Mouse (Mus musculus) skeletal muscle tissue, adult 2 months (tissue): ENCODE results near the gene Gpc5.

Experiments
- DNase-seq: peaks from one replicate; pipeline ENCODE4 v3.0.0-alpha.2; 2012; ENCODE audit warnings: low read depth, low spot score

The Gpc5 gene

DNA sequence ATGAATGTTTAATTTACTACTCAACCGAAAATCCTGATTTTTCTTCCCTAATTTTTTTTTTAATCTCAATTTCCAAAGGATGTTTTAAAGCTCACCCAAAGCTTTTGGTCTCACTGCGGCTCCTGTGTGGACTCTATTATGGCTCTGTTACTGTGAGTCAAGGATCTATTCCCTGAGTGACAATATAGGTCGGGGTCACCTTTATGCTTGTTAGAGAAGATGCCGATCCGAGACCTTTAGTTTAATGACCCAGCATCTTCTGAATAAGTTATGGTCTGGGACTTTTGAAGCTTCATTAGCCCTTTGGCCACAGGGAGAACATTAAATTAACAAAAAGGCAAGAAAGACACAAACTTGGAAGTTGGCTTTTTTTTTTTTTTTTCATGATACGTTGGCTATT is 408.8 kb downstream of the Gpc5 start:
- DNase-seq: no peak

DNA sequence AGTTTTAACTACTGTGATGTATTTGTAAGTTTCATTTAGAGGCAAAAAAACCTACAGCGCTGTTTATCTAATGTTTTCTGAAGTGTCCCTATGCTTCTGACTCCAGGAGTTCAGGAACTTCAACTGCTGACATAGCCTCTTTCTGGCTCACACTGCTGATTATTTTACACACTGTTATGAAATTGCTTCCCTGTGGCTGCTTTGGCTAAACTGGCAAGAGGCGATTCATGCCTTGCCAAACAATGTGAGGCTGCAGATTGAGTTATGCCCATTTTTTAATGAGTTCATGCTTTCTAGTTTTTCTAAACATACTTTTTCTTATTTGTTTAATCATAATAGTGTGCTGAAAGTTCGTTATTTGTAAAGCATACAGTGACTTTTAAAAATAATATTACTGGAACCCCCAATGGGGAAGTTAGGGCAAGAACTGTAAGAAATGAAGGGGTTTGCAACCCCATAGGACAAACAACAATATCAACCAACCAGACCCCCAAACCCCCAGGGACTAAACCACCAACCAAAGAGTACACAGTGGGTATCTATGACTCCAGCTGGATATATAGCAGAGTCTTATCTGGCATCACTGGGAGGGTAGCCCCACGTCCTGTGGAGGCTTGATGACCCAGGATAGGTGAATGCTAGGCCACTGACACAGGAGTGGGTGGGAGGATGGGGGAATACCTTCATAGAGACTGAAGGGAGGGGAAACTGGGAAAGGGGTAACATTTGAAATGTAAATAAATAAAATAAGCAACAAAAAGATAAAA is 454.7 kb downstream of the Gpc5 start:
- DNase-seq: no peak

DNA sequence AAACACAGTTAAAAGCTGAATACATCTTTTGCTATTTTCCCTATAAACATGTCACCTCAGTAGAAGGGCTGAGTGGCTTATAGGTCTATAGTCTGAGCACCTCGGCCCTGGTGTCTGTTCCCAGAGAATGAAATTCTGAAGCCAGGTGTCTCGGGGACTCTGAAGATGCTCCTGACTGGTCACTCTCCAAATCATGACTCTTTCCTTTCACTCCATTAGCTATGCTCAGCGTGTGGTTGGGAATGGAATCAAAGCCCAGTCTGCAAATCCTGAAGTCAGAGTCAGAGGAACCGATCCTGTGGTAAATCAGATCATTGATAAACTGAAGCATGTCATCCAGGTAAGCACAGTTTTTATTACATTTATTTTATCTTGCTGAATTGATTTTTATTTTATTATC is 460.0 kb downstream of the Gpc5 start:
- no peak for DNase-seq

DNA sequence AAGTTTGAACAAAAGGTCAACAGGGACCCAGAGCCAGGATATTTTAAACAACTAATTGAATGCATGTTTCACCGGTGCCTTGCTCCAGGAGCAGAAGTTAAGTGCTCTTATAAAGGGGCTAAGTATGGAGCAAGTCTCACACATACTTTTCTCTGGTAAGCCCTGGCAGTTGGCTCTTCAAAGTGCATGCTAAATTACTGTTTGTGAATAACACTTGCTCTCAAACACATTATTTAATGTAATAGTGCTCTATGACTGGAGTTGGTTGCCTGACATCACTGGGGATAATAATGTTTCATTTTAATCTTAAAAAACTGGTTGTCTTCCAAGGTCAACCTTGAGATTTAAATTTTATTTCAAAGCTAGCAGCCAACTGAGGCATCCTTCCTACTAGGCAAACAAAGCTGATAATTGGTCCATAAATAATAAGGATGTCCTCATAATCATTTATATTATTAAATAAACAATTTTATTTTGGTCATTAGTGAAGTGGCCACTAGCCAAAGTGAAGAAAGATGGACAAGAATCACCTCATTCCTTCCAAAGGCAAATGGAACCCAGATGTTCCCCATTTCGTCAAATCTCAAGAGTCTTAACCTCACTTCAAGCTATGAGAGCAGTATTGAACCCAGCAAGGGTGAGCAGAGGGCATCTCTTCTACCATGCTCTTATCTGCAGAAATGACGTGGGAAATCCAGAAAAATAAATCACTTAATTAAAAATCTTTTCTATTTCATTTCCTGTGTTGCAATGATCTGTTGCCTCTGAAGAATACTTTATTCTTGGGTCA is 488.6 kb downstream of the Gpc5 start:
- DNase-seq: no peak

DNA sequence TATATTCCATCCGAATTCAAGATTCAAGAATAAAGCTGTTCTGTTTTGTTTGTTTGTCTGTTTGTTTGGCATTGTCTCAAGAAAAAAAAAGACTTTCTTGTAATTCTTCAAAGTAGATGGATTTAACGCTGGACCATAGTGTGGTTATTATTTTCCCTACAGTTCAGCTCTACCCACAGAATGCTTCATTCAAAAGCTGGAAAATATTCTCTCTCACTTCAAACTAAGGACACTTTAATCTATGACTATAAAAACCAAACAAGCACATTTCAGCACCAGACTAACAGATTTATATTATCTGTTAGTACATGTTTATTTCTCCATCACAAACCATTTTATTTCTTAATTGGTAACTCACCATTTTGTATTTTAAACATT is 489.2 kb downstream of the Gpc5 start:
- DNase-seq: no peak

DNA sequence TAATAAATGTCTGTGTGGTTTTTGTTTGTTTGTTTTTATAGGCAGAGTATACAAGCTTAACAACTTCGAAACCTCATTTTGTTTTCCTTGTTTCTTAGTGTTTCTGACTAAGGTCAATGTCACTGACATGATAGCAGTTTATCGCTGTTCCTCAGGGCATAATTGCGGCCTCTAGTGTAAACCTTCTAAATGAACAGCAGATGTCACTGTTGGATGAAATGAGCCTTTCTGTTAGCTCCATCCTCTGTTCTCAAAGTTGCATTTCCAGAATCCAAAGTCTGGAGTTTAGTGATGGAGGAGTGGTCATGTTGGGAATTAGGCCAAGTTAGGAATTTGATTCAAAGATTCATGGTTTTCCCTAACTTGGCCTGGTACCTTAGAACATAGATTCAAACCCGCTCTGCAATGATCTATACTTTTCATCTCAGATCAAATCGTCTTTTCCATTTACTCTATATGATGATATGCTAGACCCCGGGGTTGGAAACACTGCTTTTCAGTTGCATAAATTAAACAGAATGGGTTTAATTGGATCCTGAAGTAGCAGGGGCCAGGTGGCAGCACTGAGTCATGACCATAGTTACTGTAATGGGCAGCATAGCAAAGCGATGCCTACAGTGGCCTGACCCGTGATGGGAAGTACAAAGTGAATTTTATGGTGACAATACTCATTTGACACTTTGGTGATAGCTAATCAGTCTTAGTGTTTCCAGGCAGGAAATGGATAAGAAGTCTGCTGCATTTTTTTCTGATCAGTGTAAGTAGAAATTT is 508.4 kb downstream of the Gpc5 start:
- no peak for DNase-seq

DNA sequence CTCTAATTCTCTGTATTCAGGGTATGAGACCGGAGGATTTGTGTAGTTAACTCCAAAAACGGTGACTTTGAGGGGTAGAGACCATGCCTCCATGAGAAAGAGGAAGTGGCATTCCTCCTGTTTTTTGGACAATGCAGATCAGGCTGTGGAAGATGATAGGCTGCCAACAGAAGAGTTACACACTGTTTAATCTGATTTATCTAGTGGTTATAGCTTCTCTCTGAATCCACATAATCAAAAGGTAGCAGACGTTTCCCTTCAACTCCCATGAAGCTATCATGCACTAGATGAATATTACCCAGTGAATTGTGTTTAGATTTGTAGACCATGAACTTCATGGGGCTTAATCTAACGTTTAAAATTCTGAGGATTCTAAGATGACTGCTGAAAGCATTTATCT is 522.1 kb downstream of the Gpc5 start:
- DNase-seq: no peak

DNA sequence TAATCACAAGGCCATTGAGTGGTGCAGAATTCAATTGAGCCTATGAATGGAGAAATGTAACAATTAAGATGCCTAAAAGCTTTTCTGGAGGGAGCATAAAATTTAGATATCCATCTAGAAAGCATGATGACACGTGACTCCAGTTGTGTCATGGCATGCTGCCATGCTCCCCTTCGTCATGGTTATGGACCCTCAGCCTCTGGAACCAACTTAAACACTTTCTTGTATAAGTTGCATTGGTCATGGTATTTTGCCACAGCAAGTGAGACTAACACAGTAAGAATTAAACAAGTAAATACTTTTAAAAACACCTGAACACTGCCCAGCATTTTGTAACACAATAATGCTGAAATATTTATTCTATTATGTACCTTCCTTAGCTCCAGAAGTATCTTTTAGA is 524.3 kb downstream of the Gpc5 start:
- no peak for DNase-seq

DNA sequence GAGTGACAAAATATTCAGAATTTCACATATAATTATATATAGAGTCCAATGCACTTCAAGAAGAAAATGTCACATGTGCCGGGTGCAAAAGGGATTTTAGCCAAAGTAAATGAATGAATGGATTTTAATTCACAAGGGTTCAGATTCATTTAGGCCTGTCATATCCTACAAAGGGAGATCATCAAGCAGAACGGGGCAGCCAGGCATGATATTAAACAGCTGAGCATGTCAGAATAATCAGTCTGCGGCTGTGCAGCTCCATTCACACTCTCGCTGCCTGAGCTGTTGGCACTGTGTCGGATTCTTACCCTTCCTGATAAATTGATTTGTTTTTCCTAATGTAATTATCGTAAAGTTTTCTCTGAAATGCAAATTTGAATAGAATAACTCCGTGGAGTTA is 524.8 kb downstream of the Gpc5 start:
- no peak for DNase-seq

DNA sequence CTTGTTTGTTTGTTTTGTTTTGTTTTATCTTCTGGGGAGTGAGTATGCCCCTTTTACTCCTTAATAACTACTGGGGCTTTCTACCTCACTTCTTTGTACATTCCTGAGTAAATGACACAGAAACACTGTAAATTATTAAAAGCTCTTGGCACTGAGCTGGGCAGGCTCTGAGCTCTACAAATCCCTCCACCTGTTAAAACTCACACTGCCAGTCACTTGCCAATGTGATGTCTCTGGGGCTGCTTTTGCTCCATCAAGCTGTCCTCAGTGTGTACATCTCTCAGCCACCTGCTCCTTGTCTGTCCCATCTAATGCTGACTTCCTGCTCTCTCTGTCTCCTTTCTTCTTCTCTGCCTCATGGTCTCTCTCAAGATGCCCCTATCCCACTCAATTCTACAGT is 528.5 kb downstream of the Gpc5 start:
- no peak for DNase-seq

DNA sequence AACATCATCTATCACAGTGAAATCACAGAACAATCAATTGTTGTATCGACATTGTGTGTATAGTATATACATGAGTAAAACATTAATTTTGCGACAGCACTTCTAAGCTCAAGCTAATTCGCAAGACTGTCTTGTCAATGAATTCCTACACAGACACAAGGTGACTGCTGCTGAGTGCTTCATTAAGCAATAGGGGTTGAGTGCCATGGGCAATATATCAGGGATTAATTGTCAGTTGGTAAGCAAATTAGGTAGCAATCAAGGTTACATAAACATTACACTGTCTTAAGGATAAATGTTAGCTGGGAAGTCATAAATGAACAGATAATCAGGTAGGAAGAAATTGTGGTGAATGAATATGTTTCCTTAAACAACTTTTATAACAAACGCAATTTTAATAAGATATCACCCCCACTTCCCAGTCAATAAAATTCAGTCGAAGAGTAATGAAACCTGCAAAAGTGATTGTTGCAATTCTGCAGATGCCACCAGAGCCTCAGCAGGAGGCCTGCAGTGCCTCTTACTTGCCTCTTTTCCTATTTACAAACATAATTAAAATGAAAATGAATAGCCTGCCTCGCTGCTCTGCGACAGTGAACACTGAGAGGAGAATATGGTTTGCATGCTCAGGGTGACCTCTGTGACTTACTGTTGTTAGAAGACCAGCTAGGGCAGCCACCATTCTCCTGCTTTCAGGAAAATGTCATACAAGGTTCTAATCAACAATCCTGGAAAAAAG is 539.3 kb downstream of the Gpc5 start:
- DNase-seq: no peak

DNA sequence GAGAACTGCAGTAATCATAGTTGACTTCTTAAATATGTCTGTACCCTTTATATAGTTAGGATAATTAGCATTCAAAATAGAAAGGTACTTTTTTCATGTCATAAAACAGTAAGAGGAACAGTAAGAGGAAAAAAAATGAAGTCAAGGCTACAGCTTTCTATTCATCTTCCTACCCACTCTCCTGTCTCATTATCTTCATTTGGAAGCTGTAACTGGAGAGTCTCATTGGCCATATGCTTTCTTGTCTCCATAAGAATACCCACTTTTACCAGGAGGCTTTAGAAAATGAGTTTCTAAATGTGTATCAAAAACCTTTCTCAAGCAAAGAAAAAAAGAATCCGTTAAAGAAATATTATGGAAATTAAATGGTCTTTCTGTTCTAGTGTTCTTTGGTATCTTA is 541.3 kb downstream of the Gpc5 start:
- DNase-seq: no peak

DNA sequence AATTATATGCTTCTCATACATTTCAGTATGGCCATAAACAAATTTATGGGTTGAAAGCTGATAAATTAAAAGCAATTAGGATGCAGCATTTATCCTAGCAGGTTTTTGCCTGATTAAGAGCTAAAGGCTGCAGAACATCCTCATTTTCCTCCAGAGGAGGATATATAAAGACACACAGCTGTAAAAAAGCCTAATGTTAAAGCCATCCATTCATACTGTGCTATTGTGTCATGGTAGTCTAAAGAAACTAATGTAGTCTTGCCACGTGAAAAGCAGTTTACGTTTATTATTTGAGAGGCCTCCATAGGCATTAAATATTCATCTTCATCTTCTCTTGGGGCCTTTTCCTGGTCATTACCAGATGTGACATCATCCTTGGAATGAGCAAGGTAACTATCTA is 587.9 kb downstream of the Gpc5 start:
- DNase-seq: no peak

DNA sequence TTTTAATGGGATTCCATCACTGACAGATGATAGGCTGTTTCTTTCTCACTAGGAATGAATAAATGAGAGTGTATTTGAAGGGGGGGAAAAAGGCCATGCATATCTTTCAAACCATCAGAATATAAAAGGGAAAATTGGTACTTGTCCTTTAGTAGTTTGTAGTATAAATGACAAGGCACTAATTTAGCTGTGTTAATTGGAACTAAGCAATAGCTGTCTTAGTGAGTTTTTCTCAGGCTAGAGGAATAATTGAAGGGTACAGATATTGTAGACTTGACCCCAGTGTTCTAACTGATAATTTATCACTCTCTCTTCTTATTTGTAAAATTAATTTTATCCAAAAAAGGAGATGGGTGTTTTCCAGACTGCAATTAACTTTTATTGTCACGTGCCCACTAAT is 654.0 kb downstream of the Gpc5 start:
- no peak for DNase-seq

DNA sequence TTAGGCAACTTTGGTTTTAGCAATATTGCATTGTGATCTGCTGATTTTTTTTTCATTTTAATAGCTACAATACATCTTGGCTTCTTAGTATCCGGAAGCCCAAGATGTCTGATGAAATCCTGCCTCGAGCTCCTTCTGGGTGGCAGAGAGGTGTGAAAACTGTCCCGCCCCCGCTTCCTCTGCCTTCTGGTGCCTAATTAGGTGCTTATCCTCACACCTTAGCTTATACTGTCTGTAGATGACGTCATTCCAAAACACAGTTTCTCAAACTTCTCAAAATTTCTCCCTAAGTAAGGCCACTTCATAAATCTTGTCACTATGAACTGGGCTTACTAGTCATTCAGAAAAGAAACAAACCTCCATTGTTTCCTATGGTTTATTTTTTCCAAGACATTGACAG is 668.2 kb downstream of the Gpc5 start:
- DNase-seq: no peak

DNA sequence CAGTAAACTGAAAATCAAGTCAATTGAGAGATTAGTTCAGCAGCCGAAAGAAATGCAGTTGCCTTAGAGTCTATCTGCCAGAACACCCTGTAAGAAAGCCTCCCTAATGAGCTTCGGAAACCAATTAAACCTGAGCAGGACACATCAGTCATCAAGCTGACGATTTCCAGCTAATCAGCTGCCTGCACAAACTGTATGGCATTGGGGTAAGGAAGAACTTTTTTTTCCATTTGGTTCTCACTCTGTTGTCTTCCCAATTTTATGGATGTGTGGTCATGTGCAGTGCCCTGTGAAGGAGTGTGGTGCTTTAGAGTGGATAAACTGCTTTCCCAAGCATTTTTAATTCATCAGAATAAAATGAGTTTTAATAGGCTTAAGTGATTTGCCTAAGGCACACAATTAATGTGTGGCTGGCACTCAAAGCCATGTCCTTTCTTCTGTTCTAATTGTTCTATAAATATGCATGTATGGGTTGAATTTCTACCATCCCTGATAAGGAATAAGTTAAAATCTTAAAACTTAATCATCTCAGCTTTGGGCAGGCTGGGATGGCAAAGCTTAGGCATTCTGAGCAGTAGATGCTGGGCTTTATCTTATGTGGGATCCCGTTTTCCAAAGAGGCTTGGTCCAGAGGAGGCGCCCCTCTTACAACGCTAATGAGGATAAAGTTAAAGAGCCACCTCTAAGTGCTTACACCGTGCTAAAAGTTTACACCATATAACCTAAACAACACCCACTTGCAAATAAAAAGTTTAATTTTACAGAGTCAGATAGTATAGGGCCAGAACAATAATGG is 687.6 kb downstream of the Gpc5 start:
- DNase-seq: no peak

DNA sequence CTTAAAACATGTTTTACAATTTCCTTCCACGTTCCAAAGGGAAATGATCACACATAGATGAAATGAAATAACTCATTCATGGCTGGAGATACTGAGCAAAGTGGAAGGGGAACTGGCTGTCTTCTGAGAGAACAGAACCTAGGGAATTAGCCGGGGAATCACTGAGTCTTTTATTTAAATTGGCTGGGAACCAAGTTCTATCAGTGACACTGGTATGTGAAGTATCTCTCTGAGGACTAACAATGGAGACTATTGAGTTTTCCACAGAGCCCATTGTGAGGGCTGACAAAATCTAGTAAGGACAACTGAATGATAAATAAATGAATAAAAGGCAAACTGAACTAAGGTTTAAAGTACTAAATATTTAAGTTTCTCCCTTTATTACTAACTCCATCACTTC is 712.7 kb downstream of the Gpc5 start:
- no peak for DNase-seq

DNA sequence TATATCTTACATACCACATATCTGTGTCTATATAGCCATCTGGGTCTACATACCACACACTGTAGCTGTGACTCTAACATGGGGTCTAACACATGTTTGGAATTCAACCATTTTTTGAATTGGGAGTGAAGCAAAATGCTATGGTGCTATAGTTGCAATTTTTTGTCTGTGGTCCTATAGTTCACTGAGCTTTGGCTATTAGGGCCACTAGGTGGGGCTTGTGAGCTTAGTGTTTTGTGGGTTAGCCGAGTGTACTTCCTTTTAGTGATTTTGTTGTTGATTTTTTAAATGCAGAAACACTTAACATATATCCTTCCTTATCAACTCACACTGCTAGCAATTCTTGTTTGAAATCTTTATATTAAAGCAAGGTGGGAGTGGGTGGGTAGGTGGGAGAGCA is 727.0 kb downstream of the Gpc5 start:
- no peak for DNase-seq

DNA sequence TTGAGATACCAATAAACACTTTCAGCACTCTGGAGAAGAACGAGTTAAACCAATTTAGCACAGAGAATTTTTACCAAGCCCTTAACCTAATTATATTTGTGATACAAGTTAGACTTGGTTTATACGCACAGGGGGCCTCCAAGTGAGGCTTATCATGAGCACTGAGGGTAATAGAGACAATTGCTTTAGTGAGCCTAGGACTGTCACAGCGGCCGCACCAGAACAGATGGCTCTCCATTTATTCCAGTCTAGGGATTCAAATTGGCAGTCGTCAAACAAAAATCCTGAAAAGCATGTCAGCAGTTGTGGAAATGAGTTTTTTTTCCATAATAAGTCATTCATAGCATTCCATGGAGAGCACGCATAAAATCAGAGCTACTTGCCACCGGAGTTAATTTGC is 729.6 kb downstream of the Gpc5 start:
- DNase-seq: no peak

DNA sequence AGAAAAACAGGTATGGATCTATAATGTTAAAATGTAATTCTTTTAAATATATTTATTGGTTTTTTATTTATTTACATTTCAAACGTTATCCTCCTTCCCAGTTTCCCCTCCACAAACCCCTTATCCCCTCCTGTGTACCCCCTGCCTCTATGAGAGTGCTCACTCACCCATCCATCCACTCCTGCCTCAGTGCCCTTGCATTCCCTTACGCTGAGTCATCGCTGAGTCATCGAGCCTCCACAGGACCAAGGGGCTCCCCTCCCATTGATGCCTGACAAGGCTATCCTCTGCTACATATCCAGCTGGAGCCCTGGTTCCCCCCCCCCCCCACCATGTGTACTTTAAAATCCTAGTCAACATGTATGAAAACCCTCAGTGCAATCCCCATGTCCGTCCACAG is 738.5 kb downstream of the Gpc5 start:
- no peak for DNase-seq

DNA sequence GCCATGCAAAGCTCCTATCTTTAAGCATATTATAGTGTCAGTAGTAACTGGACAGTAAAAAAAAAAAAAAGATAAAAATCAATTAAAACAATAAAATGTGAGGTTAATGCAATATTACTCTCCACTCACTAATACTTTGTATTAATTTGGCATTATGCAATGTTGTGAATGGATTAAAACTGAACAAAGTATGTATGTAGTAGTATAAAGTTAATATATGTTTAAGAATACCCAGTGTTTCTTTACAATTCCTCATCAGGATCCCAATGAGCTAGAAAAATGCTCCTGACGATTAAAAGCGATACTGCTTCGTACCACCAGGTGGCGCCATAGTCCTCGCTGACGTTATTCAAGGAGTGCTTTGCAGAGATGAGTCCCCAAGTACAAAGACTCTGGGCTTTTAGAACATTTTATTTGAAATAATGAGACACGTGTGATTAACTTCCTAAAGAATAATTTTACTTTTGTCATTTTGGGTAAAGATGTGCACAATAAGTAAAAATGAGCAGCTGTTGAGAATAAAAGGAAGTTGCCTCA is 739.3 kb downstream of the Gpc5 start:
- peak; percentile 12 for DNase-seq
